Mouse (Mus musculus): ENCODE results near the gene Tjp1.
A peak's percentile ranks its signal among the peaks of the same experiment; 100 is the strongest.

The Tjp1 gene

GRCm38 (mm10) chr7:65357538-65357937 lies 170.0 kb downstream of the Tjp1 start:
- DNase-seq (ENCODE audit: low spot score): peak; percentile 11

DNA sequence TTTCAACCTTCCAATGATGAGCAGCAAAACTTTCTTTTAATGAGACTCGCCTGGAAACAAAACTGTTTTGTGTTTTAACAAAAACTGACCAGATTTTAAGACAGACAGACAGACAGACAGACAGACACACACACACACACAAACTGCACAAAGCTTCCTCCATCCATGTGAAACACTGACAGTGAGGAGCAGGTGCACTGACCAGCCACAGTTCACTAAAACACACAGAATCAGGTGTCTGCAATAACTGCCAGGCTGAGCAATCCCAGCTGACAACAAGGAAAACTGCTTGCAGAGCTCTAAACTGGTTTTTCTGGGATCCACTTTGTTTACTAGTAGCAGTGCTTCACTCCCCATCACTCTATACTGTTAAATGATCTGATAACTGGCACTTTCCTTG lies 171.4 kb downstream of the Tjp1 start:
- no peak for DNase-seq (ENCODE audit: low spot score)

- no peak for DNase-seq (ENCODE audit: low spot score)
Measured at GRCm38 (mm10) chr7:65354908-65355307, 172.7 kb downstream of the Tjp1 start.

- no peak for DNase-seq (ENCODE audit: low spot score)
Measured at GRCm38 (mm10) chr7:65350348-65351079, 177.1 kb downstream of the Tjp1 start.

GRCm38 (mm10) chr7:65348540-65348939 lies 179.0 kb downstream of the Tjp1 start:
- no peak for DNase-seq (ENCODE audit: low spot score)

DNA sequence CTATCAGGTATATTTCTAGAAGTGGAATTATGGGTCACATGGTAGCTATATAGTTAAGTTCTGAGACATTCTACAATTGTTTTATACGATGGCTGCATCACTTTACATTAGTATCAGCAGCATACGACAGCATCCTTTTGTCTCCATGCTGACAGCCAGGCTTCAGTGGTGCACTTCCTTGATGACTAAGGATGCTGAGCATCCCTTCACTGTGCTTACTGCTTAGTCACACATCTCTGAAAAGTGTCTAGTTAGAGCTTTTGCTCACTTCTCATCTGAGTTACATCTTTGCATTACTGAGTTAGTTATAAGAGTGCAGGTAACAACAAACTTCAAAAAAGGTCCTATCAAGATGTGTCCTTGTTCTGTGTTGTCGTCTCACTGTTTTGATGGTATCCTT lies 182.3 kb downstream of the Tjp1 start:
- DNase-seq (ENCODE audit: low spot score): no peak

DNA sequence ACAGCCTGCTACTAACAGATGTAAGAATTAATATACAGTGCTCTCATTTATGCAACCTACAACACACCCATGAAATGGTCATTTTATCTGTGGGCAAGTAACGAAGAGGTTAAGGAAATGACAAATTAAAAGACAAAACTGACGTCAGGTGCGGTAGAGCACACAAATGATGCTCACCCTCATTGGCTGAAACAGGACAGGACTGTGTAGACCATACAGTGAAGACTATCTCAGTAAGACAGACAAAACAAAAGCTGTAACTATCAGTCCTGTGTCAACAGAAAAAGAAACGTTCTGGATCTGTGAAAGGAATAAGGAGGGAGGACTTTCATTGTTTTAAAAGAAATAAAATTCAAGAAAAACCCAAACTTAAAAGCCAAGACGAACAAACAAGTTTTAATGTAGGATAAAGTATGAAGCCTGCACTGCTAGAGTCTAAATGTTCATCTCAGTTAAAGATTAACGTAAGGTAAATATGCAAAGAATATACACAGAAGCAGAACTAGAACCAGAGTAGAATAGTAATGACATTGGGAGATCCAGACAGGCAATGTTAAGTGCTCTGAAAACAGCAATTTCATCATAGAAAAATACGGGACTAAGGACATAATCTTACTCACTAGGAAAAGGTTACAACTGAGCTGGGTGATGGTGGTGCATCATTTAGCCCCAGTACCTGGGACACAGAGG lies 189.9 kb downstream of the Tjp1 start:
- no peak for DNase-seq (ENCODE audit: low spot score)

DNA sequence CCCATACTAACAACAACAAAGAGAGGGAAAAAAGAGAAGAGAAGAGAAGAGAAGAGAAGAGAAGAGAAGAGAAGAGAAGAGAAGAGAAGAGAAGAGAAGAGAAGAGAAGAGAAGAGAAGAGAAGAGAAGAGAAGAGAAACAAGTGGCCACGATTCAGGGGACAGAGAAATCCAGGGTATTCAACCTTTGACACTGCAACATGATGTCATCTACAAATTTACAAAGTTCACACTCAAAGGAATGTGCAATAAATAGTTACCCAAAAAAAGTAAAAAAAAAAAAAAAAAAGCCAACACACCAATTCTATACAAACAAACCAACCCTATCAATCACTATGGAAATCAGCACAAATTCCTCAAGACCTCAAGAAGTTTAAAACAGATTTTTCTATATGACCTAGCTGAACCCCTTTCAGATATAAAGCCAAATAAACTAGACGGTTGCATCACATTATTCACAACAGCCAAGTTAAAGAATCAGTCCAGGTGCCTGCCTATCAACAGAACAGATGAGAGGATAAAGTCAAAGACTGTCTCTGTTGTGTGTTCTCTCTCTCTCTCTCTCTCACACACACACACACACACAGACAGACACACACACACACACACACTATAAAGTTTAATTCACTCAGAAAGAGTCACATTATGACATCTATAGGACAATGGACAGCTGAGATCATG lies 194.4 kb downstream of the Tjp1 start:
- no peak for DNase-seq (ENCODE audit: low spot score)

DNA sequence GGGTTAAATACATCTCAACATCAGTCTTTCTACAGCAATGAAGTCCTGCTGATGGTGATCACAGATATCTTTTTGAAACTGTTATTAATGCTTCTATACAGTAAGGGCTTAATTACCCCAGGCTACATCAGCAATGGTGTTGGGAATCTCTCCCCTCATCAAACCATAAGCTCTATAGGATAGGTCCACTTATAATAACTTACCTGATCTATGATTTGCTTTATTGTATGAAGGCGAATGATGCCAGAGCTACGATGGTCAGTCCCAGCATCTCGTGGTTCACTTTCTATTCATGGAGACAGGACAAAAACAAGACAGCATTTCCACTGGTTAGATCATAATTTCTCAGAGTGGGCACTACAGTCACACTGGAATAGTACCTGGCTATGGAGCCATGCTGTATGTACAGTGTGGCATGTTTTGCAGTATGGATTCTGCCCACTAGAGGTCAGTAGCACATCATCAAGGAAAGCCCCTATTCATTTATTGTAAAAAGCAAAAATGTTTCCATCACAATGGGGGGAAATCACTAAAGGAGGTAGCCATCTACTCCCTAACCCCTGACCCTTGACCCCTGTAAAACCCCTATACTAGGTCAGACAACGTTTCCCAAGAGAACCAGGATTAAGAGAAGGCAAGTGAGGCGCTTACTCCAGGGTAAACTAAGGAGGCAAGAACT lies 208.4 kb downstream of the Tjp1 start:
- DNase-seq (ENCODE audit: low spot score): no peak

DNA sequence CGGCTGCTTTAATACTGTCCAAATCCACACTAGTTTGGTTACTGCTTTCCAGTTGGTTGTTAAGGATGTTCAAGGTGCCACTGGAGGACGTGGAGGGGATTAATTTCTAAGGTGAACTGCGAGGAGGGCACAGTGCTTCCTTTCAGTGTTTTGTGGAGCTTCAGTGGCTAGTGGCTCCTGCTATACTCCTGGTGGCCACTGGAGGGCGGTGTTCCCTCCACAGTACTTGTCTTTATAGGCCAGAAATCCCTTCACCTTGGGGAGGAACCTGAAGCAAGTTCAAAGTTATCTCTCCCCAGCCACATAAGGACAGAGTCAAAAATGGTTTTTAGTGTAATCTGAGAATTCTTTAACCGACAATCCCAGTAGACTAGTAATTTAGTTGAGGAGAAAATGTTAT lies 210.2 kb downstream of the Tjp1 start:
- no peak for DNase-seq (ENCODE audit: low spot score)

DNA sequence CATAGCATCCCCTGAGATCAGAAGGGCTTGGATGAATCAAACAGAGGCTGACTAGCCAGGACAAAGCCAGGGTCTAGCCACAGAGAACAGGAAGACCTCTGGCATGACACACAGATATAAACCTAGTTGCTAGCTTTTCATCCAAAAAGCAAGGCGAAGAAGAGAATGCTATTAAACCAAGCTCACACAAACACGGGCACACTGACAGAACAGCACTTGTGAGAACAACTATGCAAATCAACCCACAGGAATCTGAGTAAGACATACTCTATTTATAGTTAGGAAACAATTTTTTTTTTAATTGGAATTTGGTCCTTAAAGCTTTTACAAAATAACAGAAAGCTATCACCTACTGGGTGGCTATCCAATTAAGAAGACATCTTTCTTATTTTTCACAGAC lies 212.4 kb downstream of the Tjp1 start:
- DNase-seq (ENCODE audit: low spot score): no peak

DNA sequence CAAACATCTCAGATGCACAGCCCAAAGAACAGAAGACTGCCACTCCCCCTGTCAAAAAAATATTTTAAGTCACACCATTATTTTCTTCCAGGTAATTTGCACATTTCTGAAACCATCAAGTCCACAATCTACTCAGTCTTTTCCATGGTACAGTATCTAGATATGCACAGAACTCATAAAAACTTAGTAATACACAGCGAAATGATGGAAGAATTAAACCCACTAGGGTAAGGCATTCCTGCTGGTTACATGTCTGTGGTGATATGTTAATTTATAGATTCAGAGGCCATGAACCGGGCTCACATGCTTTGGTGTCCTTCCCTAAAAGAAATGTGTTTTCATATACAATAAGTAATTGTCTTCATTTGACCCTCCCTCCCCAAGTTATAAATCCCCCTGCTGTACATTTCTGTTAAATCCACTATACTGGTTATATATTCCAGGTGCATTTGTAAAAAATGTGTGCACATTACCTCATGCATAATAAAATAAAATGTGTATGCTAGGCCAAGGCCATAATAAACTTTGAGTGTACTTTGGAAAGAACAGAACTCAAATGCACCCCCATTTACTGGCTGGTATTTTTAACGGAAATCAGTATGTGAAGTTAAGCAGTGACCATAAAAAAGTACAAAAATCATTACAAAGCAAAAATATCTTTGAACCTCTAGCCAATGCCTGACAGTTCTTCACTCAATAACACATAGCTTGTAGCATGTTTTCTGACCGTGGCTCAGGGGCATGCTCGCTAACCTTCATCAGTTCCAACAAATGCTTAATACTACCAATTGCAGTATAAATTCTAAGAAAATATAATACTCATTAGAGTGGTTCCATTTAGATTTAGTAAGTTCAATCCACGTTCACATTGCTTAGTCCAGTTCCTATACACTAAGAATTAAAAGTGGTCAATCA lies 230.6 kb downstream of the Tjp1 start:
- DNase-seq (ENCODE audit: low spot score): no peak

GRCm38 (mm10) chr7:65282886-65283285 lies 244.7 kb downstream of the Tjp1 start:
- DNase-seq (ENCODE audit: low spot score): no peak

- no peak for DNase-seq (ENCODE audit: low spot score)
Measured at GRCm38 (mm10) chr7:65281960-65282359, 245.6 kb downstream of the Tjp1 start.

DNA sequence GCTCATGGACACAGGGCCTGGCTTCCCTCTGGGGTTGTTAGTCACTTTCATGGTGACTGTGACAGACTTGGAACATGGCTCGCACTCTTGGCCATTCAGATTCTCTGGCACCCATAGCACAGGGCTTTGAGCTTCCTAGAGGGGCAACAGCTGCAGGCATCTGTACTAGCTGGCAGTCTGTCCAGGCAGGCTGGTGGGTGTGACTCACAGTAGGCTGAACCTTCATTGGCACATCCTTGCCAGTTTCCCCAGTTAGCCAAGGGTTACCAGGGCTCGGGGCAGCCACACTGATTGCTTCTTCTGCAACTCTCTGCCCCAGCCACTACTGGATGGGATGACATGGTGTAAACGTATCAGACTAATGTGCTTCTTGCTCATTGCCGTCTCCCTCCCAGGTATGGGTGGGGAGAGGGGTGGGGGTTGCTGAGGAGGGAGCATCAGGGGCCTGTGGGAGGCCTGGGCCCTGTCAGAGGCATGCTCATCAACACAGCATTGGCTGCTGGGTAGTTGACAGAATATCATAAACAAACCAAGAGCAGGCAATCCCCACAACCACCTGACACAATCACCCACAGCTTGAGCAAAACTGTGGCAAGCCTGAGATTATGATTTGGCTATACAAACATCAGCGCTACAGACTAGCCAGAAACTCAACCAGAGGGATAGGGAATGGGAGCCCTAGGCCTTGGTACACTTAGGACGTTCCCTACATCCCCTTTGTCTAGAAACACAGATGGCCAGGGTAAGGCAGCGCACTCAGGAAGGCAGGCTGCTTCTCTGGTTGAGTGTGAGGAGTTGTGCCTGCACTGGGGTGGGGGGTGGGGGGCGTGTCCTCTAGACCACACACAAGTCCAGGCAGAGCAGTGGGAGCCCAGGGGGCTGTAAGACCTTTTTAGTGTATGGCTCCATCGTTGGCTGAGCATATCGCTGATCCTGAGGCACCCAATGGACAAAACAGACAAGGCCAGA lies 246.4 kb downstream of the Tjp1 start:
- no peak for DNase-seq (ENCODE audit: low spot score)

DNA sequence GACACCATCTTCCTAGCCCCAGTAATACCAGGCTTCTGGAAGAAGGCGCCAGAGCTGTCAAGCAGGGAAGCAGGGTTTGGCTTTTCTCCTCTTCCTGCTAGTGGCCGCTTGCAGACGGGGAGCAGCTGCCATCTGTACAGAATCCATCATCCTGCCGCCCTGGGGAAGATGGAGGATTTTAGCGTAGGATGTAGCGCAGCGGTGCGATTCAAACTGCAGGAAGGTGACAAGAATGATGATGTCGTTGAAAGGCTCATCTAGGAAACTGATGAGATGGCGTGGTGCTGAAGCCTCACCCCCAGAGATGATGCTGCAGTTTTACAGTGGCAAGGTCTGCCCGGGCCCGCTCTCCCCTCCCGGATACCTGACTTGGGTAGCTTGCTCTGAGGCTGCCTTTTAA lies 248.3 kb downstream of the Tjp1 start:
- no peak for DNase-seq (ENCODE audit: low spot score)

- DNase-seq (ENCODE audit: low spot score): no peak
Measured at GRCm38 (mm10) chr7:65275761-65276160, 251.8 kb downstream of the Tjp1 start.

DNA sequence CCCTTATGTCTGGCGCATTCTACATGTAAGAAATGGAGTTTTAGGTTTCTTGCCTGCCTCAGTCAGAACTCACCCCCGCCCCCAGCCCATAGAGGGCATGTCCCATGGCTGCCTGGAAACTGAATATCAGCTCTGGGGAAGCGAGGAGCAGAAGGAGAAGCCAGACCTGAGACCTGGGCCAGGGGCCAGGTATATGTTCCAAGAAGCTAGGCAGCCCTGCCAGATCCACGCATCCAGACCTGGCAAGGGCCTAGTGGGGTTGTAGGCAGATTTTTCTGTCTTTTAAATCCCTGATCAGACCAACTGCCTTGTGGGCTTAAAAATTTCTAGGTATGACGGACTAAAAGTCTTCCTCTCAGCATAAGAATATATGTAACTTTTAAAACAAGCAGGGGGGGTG lies 253.4 kb downstream of the Tjp1 start:
- DNase-seq (ENCODE audit: low spot score): no peak

DNA sequence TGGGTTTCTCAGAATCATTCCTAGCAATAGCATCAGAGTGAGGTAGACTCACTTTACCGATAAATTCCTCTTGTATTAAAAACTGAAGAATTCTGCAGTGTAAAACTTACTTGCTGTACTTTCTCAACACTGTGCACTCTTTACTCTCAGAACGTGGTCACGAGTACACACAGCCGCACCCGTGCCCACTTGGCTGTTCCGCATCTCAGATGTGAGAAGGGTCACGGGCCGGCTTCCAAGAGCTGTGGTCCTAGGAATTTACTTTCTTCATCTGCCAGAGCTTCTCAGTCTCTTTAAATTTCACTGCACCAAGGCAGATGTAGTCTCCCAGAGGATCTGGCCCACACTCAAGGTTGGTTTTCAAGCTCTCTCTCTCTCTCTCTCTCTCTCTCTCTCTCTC lies 277.9 kb downstream of the Tjp1 start:
- no peak for DNase-seq (ENCODE audit: low spot score)

All from ovary, adult 18-20 months (tissue).